Mouse (Mus musculus): ENCODE data around the gene Nt5c. TPM values are rescaled to one million over a fixed set of nuclear protein-coding genes. Genes with fewer than 3 reads are reported as not detected.

The Nt5c gene
- polyA plus RNA-seq, 1 experiment from 2014 or later, result 67.4 TPM

Small RNAs within 50 kb of the gene (microRNA-seq; reads per million reads assigned to microRNA genes)
- 1.9 reads per million for gene Mir3968 (ENCODE audit: borderline number of aligned reads)

Other genes starting within 250 kb of the Nt5c start
- gene Grin2c, start 224.6 kb downstream of the Nt5c start, polyA plus RNA-seq (2014; fragmentation: Nextera tagmentation; extraction: Ambion mirVana), result 0.04 and 0.06 TPM in 2 replicates
- gene Fdxr, start 214.8 kb downstream of the Nt5c start, polyA plus RNA-seq (2014; fragmentation: Nextera tagmentation; extraction: Ambion mirVana), result 12.4 and 12.5 TPM in 2 replicates
- 0.14 and 0.28 TPM in 2 replicates for gene Fads6, start 194.2 kb downstream of the Nt5c start, polyA plus RNA-seq (2014; fragmentation: Nextera tagmentation; extraction: Ambion mirVana)
- not detected in 2 replicates for gene Otop2, start 184.7 kb downstream of the Nt5c start, polyA plus RNA-seq (2014; fragmentation: Nextera tagmentation; extraction: Ambion mirVana)
- gene Ush1g, start 169.8 kb downstream of the Nt5c start, polyA plus RNA-seq (2014; fragmentation: Nextera tagmentation; extraction: Ambion mirVana), result not detected in 2 replicates
- not detected in 2 replicates for gene Otop3, start 157.1 kb downstream of the Nt5c start, polyA plus RNA-seq (2014; fragmentation: Nextera tagmentation; extraction: Ambion mirVana)
- gene Hid1, start 124.1 kb downstream of the Nt5c start, polyA plus RNA-seq (2014; fragmentation: Nextera tagmentation; extraction: Ambion mirVana), result 6.9 and 7.1 TPM in 2 replicates
- 15.2 and 15.7 TPM in 2 replicates for gene Cdr2l, start 109.9 kb downstream of the Nt5c start, polyA plus RNA-seq (2014; fragmentation: Nextera tagmentation; extraction: Ambion mirVana)
- 217 and 221 TPM in 2 replicates for gene Mrpl58, start 88.1 kb downstream of the Nt5c start, polyA plus RNA-seq (2014; fragmentation: Nextera tagmentation; extraction: Ambion mirVana)
- 893 and 931 TPM in 2 replicates for gene Atp5h, start 71.9 kb downstream of the Nt5c start, polyA plus RNA-seq (2014; fragmentation: Nextera tagmentation; extraction: Ambion mirVana)
- gene Kctd2, start 71.7 kb downstream of the Nt5c start, polyA plus RNA-seq (2014; fragmentation: Nextera tagmentation; extraction: Ambion mirVana), result 18.8 and 21.0 TPM in 2 replicates
- gene Trim80, start 51.3 kb downstream of the Nt5c start, polyA plus RNA-seq (2014; fragmentation: Nextera tagmentation; extraction: Ambion mirVana), result not detected in 2 replicates
- gene Slc16a5, start 29.4 kb downstream of the Nt5c start, polyA plus RNA-seq (2014; fragmentation: Nextera tagmentation; extraction: Ambion mirVana), result 0.22 TPM in 1 of 2 replicates, not detected in the other
- gene Armc7, start 16.2 kb downstream of the Nt5c start, polyA plus RNA-seq (2014; fragmentation: Nextera tagmentation; extraction: Ambion mirVana), result 8.1 and 8.7 TPM in 2 replicates
- 654 and 692 TPM in 2 replicates for gene Jpt1, start 22.5 kb upstream of the Nt5c start, polyA plus RNA-seq (2014; fragmentation: Nextera tagmentation; extraction: Ambion mirVana)
- 1,638 and 1,712 TPM in 2 replicates for gene Sumo2, start 44.4 kb upstream of the Nt5c start, polyA plus RNA-seq (2014; fragmentation: Nextera tagmentation; extraction: Ambion mirVana)
- gene Nup85, start 72.6 kb upstream of the Nt5c start, polyA plus RNA-seq (2014; fragmentation: Nextera tagmentation; extraction: Ambion mirVana), result 204 and 210 TPM in 2 replicates
- 110 and 114 TPM in 2 replicates for gene Mrps7, start 112.1 kb upstream of the Nt5c start, polyA plus RNA-seq (2014; fragmentation: Nextera tagmentation; extraction: Ambion mirVana)
- 13.6 and 17.0 TPM in 2 replicates for gene Gga3, start 112.2 kb upstream of the Nt5c start, polyA plus RNA-seq (2014; fragmentation: Nextera tagmentation; extraction: Ambion mirVana)
- gene Mif4gd, start 121.1 kb upstream of the Nt5c start, polyA plus RNA-seq (2014; fragmentation: Nextera tagmentation; extraction: Ambion mirVana), result 15.8 and 18.2 TPM in 2 replicates
- 19.9 and 20.2 TPM in 2 replicates for gene Slc25a19, start 136.4 kb upstream of the Nt5c start, polyA plus RNA-seq (2014; fragmentation: Nextera tagmentation; extraction: Ambion mirVana)
- 59.0 and 61.8 TPM in 2 replicates for gene Grb2, start 216.7 kb upstream of the Nt5c start, polyA plus RNA-seq (2014; fragmentation: Nextera tagmentation; extraction: Ambion mirVana)

Data from embryonic facial prominence, embryonic 11.5 days (tissue).